Mouse (Mus musculus) embryonic facial prominence, embryonic 13.5 days (tissue): ENCODE data around the gene 4930432K21Rik. TPM values are rescaled to one million over a fixed set of nuclear protein-coding genes. Genes with fewer than 3 reads are reported as not detected.

Source experiments
- ATAC-seq: fragments of 200-750 bp; cut with Nextera tagmentation; 2 replicates; pipeline ENCODE4 v1.8.0; 2017; ENCODE audit warnings: low read depth; ENCODE audit not compliant: insufficient number of reproducible peaks, insufficient read depth, low FRiP score, low TSS enrichment
- H3K27ac ChIP-seq: fragments of 300-500 bp; sonication (generic); 2 replicates; pipeline ENCODE4 v1.5.1; 2015; ENCODE audit warnings: moderate library complexity, mild to moderate bottlenecking, inconsistent platforms
- H3K27me3 ChIP-seq: fragments of 300-500 bp; sonication (generic); 2 replicates; pipeline ENCODE4 v1.6.1; 2015; ENCODE audit warnings: mild to moderate bottlenecking, inconsistent platforms
- H3K36me3 ChIP-seq: fragments of 300-500 bp; sonication (generic); 2 replicates; pipeline ENCODE4 v1.6.1; 2015; ENCODE audit warnings: mild to moderate bottlenecking, inconsistent platforms
- H3K4me1 ChIP-seq: fragments of 300-500 bp; sonication (generic); 2 replicates; pipeline ENCODE4 v1.6.1; 2015; ENCODE audit warnings: inconsistent platforms
- H3K4me2 ChIP-seq: fragments of 300-500 bp; sonication (generic); 2 replicates; pipeline ENCODE4 v1.6.1; 2015; ENCODE audit warnings: moderate library complexity, mild to moderate bottlenecking, inconsistent platforms
- H3K4me3 ChIP-seq: fragments of 300-500 bp; sonication (generic); 2 replicates; pipeline ENCODE4 v1.5.1; 2015; ENCODE audit warnings: mild to moderate bottlenecking, inconsistent platforms
- H3K9ac ChIP-seq: fragments of 300-500 bp; sonication (generic); 2 replicates; pipeline ENCODE4 v1.6.1; 2015; ENCODE audit warnings: mild to moderate bottlenecking, inconsistent platforms
- H3K9me3 ChIP-seq: fragments of 300-500 bp; sonication (generic); 2 replicates; pipeline ENCODE4 v1.6.1; 2016; ENCODE audit warnings: inconsistent platforms
- WGBS: fragments of 180-500 bp; shearing (Covaris S2); methylation state at CpG from one replicate; pipeline ENCODE4 v1.1.7; 2015; ENCODE audit warnings: mixed read lengths; 5-methylcytosine and 5-hydroxymethylcytosine counted together
- polyA plus RNA-seq: library from polyadenylated mRNA; unstranded; fragments of >200 nt; fragmentation: Nextera tagmentation; extraction: Ambion mirVana; gene quantifications from 2 replicates; pipeline ENCODE4 v1.2.1, GENCODE M21; 2015

Gene 4930432K21Rik
- polyA plus RNA-seq, 1 experiment from 2014 or later, result 1.4 TPM

GRCm38 (mm10) chr8:84202938-84203917, 55.4 kb downstream of the 4930432K21Rik start:
- 7% methylated on average over 34 of the region's 34 CpGs for WGBS
- Histone ChIP-seq H3K36me3 (peaks cover 30% of the 10 kb centered on the region), H3K27ac (peak overlapping the region; percentile 99), H3K27me3 (no peaks in the 10 kb centered on the region), H3K4me3 (peak overlapping the region; percentile 76), H3K9me3 (no peaks in the 10 kb centered on the region), H3K4me1 (peaks cover 79% of the 10 kb centered on the region), H3K9ac (peak overlapping the region; percentile 95), H3K4me2 (peak overlapping the region; percentile 94)
- ATAC-seq, result peak; percentile 69

DNA sequence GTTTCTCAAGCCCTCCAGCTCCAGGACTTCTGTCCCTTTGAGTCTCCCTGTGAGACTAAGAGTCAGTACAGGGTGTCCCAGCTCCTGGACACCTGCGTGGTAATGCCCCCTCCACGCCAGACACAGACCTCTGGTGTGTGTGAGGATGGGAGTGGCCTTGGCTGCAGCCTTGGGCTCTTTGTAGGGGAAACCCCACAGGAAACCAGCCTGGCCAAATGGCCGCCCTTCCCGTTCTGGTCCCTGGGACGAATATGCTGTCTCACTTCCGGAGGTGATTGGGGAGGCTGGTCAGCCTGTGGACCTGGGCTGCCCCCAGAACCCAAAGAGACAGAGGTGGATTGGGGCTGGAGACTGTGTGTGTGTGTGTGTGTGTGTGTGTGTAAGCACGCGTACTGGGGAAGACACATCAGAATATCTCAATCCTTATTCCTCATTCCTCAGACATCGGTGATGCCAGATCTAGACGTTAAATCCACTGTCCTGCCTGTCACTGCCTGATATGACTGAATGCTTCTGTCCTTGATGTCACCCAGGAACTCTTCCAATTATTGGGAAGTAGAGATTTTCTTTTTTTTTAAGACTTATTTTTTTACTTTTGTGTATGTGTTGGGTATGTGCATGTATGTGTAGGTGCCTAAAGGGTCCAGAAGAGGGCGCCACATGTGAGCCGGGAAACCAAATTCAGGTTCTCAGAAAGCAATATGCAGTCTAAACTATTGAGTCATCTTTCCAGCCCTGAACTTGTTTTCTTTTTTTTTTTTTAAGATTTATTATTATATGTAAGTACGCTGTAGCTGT, 56.3 kb downstream of the 4930432K21Rik start:
- WGBS, result 55% methylated on average over 13 of the region's 13 CpGs
- H3K27ac ChIP-seq, result peak overlapping the region; percentile 99
- no peak for ATAC-seq
- no peaks in the 10 kb centered on the region for H3K9me3 ChIP-seq
- no peaks in the 10 kb centered on the region for H3K27me3 ChIP-seq
- H3K4me1 ChIP-seq, result peaks cover 79% of the 10 kb centered on the region
- H3K4me2 ChIP-seq, result peak overlapping the region; percentile 94
- H3K36me3 ChIP-seq, result peaks cover 40% of the 10 kb centered on the region
- H3K9ac ChIP-seq, result peak overlapping the region; percentile 95
- peak overlapping the region; percentile 76 for H3K4me3 ChIP-seq

- H3K4me2 ChIP-seq, result no peak overlapping the region
- H3K9ac ChIP-seq, result no peak overlapping the region
- ATAC-seq, result no peak
- peaks cover 73% of the 10 kb centered on the region for H3K4me1 ChIP-seq
- WGBS, result 90% methylated on average over 5 of the region's 5 CpGs
- H3K36me3 ChIP-seq, result peaks cover 49% of the 10 kb centered on the region
- no peak overlapping the region for H3K4me3 ChIP-seq
- no peaks in the 10 kb centered on the region for H3K9me3 ChIP-seq
- H3K27ac ChIP-seq, result no peak overlapping the region
- no peaks in the 10 kb centered on the region for H3K27me3 ChIP-seq
These were observed 57.2 kb downstream of the 4930432K21Rik start for GRCm38 (mm10) chr8:84205073-84205472.

- no peak overlapping the region for H3K4me3 ChIP-seq
- H3K4me2 ChIP-seq, result no peak overlapping the region
- H3K27ac ChIP-seq, result peak overlapping the region; percentile 64; the same call in 1 of the 2 replicates
- WGBS, result 84% methylated on average over 3 of the region's 3 CpGs
- ATAC-seq, result no peak
- no peak overlapping the region for H3K9ac ChIP-seq
- H3K9me3 ChIP-seq, result no peaks in the 10 kb centered on the region
- H3K27me3 ChIP-seq, result no peaks in the 10 kb centered on the region
- H3K4me1 ChIP-seq, result peaks cover 63% of the 10 kb centered on the region
- H3K36me3 ChIP-seq, result peaks cover 61% of the 10 kb centered on the region
These were observed 58.8 kb downstream of the 4930432K21Rik start for GRCm38 (mm10) chr8:84206666-84207065.

DNA sequence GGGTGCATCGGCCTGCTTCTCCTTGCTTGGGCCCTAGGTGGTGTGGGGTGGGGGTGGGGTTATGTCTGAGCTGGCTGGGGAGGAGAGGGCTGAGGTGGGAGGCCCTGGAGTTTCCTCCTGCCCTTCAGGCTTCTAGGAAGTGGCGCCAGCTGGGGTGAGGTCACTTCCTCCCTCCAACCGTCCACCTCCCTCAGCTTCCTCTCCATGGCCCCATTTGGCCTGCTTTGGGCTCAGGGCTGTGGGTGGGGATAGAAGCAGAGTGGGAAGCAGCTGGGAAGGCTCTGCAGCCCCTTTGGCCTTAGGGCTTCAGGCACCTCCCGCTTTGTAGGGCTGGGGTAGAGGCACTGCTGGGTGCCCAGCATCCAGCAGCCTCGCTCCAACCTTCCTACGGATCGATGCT, 60.0 kb downstream of the 4930432K21Rik start:
- Histone ChIP-seq H3K9ac (peak overlapping the region; percentile 52; the same call in 1 of the 2 replicates), H3K9me3 (no peaks in the 10 kb centered on the region), H3K4me1 (peaks cover 52% of the 10 kb centered on the region), H3K4me3 (no peak overlapping the region), H3K36me3 (peaks cover 71% of the 10 kb centered on the region), H3K4me2 (0 out of 2 replicates have a peak overlapping the region, but pooled peaks have one; percentile 5), H3K27me3 (no peaks in the 10 kb centered on the region), H3K27ac (peak overlapping the region; percentile 64)
- ATAC-seq, result no peak
- WGBS, result 52% methylated on average over 7 of the region's 7 CpGs

DNA sequence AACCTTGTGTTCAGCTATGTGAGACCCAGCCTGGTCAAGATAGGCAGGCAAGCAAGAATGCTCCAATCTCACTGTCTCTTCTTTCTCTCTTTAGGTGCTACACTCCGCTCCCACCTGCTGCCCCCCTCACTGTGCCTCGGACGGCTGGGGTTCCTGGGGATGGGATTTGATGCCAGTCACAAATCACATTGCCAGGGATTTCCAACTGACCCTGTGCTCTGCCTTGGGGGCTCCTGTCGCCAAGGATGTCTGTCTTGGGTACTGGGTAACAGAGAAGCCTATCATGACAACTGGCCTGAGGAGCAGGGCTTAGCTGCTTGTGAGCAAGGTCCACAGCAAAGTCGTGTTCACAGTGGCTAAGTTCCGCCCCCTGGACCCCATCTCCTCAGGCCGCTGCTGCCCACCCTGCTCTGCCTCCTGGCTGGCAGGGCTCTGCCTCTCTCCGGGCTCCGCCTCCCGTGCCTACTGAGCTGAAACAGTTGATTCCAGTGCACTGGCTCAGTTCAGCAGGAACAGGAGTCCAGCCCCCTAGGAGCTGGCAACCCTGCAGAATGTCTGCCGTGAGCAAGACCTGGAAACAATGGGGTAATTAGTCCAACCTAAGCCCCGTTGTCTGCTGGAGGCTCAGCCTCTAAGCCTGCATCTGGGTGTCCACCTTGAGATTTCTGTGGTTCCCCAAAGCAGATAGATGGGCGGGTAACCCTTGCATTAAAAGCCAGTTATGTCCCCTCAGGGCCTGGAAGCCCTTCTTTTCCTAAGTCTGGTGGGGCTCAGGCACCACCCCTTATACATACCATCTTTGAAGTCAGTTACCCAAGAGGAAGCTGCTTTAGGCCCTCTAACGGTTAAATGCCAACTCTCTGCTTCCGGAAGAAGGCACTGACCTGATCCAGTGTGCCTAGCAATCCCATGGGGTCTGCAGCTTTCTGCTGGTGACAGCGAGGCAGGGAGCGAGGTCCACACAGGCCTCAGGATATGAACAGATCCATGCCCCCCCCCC, 60.9 kb downstream of the 4930432K21Rik start:
- Histone ChIP-seq H3K27ac (peak overlapping the region; percentile 64), H3K27me3 (no peaks in the 10 kb centered on the region), H3K4me3 (no peak overlapping the region), H3K4me1 (peaks cover 45% of the 10 kb centered on the region), H3K4me2 (0 out of 2 replicates have a peak overlapping the region, but pooled peaks have one; percentile 5), H3K36me3 (peaks cover 80% of the 10 kb centered on the region), H3K9ac (peak overlapping the region; percentile 52), H3K9me3 (no peaks in the 10 kb centered on the region)
- 47% methylated on average over 17 of the region's 17 CpGs for WGBS
- ATAC-seq, result no peak

DNA sequence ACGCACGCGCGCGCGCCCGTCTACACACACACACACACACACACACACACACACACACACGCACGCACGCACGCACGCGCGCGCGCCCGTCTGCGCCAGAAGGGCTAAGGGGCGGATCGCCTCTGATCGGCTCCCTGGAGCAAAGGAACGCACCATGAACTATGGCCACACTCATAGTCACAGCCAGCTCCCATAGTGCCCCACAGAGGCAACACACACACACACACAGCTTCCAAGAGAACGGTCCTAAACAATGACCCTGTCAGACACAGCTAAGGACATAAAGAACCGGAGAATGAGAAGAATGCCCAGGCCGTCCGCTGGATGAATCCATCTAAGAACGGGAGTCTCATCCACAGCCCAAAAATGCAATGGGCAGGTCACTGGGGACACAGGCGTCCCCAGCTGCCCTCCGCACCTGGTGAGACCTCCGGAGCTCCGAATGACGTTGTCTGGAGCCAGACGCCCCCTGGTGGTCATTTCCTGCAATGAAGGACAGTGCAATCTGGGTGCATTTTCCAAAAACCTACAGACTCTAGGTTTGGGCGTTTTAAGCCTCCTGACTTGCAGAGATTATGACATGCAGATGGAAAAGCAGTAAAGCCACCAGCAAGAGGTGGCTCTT, 62.5 kb downstream of the 4930432K21Rik start:
- ATAC-seq, result peak; percentile 41; the same call in 1 of the 2 replicates
- no peaks in the 10 kb centered on the region for H3K27me3 ChIP-seq
- no peak overlapping the region for H3K4me2 ChIP-seq
- 63% methylated on average over 34 of the region's 34 CpGs for WGBS
- no peak overlapping the region for H3K27ac ChIP-seq
- H3K9ac ChIP-seq, result 0 out of 2 replicates have a peak overlapping the region, but pooled peaks have one; percentile 27
- H3K36me3 ChIP-seq, result peaks cover 84% of the 10 kb centered on the region
- H3K9me3 ChIP-seq, result no peaks in the 10 kb centered on the region
- no peak overlapping the region for H3K4me3 ChIP-seq
- H3K4me1 ChIP-seq, result peaks cover 32% of the 10 kb centered on the region

GRCm38 (mm10) chr8:84211202-84211601, 63.4 kb downstream of the 4930432K21Rik start:
- 90% methylated on average over 3 of the region's 3 CpGs for WGBS
- H3K36me3 ChIP-seq, result peaks cover 84% of the 10 kb centered on the region
- no peak overlapping the region for H3K9ac ChIP-seq
- no peaks in the 10 kb centered on the region for H3K27me3 ChIP-seq
- no peak overlapping the region for H3K4me2 ChIP-seq
- peaks cover 31% of the 10 kb centered on the region for H3K4me1 ChIP-seq
- ATAC-seq, result no peak
- no peaks in the 10 kb centered on the region for H3K9me3 ChIP-seq
- no peak overlapping the region for H3K4me3 ChIP-seq
- no peak overlapping the region for H3K27ac ChIP-seq

GRCm38 (mm10) chr8:84211881-84212563, 64.2 kb downstream of the 4930432K21Rik start:
- 91% methylated on average over 31 of the region's 31 CpGs for WGBS
- H3K4me2 ChIP-seq, result no peak overlapping the region
- no peak overlapping the region for H3K9ac ChIP-seq
- no peak overlapping the region for H3K27ac ChIP-seq
- peaks cover 87% of the 10 kb centered on the region for H3K36me3 ChIP-seq
- no peaks in the 10 kb centered on the region for H3K27me3 ChIP-seq
- no peak overlapping the region for H3K4me3 ChIP-seq
- ATAC-seq, result no peak
- H3K4me1 ChIP-seq, result peaks cover 27% of the 10 kb centered on the region
- no peaks in the 10 kb centered on the region for H3K9me3 ChIP-seq

DNA sequence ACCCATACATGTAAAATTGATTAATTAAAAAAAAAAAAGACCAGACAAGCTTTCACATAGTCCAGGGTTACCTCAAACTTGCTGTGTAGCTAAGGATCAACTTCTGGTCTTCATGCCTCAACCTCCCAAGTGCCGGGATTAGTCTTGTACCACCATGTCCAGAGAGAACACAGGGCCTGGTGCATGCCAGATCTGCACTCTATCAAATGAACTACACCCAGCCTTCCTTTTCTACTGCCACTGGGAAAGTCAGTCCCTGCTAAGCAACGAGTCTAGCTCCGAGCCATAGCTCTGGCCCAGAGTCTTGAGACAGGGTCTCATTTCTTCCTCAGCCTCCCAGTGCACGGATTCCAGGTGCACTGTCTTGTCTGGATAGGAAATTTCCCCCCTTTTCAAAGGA, 65.5 kb downstream of the 4930432K21Rik start:
- no peak overlapping the region for H3K4me2 ChIP-seq
- H3K9ac ChIP-seq, result no peak overlapping the region
- H3K27me3 ChIP-seq, result no peaks in the 10 kb centered on the region
- WGBS, result 91% methylated on average over 4 of the region's 4 CpGs
- H3K4me3 ChIP-seq, result no peak overlapping the region
- H3K27ac ChIP-seq, result no peak overlapping the region
- no peaks in the 10 kb centered on the region for H3K9me3 ChIP-seq
- no peak for ATAC-seq
- peaks cover 16% of the 10 kb centered on the region for H3K4me1 ChIP-seq
- H3K36me3 ChIP-seq, result peaks cover 94% of the 10 kb centered on the region
